Mouse (Mus musculus) G1E (cell line): Measurements from ENCODE around the gene BC051019.

ENCODE experiments used
- CTCF ChIP-seq: IDR thresholded peaks from 2 replicates; pipeline ENCODE4 v1.5.1; 2012; ENCODE audit warnings: low read depth, low read length, inconsistent platforms, mixed read lengths
- GATA1 ChIP-seq: IDR thresholded peaks from 2 replicates; pipeline ENCODE4 v1.6.1; 2012; ENCODE audit warnings: borderline replicate concordance, low read length, inconsistent platforms, mixed read lengths
- TAL1 ChIP-seq: conservative IDR thresholded peaks from 2 replicates; pipeline ENCODE4 v1.6.1; 2012; ENCODE audit warnings: low read depth, low read length, inconsistent platforms, mixed read lengths

DNA sequence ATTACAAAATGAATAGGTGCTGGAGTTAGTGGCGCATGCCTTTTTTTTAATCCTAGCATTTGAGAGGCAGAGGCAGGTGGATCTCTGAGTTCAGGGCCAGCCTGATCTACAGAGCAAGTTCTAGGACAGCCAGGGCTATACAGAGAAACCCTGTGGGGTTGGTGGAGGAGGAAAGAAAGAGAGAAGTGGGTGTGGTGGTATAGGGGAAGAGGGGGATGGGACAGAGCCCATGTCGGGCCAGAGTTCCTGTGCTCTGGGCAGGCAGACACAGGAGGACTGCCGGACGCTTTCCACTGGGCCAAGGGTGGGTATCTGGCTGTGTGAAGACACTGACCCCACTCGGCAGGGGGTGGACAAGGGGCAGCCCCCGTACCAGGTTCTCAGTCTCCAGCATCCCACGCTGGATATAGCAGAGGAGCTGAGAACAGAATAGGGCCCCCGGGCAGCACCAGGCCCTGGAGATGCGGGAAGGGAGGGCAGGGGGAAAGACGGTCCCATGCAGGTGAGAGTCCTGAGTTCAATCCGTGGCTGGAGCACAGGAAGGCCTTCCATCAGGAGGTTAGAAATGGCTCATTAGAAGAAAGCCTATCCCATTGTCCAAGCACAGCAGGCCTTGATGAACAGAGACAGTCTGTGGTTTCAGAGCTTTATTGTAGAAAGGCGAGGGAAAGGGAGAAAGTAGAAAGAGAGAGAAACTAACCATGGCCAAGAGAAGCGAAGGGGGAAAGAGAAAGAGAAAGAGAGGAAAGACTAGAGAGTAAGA, 28.9 kb downstream of the BC051019 start:
- TF ChIP-seq CTCF, result no peak
- no peak for TF ChIP-seq TAL1
- TF ChIP-seq GATA1, result no peak
